Mouse (Mus musculus): Measurements from ENCODE around the gene Nkrf.

Nkrf gene

DNA sequence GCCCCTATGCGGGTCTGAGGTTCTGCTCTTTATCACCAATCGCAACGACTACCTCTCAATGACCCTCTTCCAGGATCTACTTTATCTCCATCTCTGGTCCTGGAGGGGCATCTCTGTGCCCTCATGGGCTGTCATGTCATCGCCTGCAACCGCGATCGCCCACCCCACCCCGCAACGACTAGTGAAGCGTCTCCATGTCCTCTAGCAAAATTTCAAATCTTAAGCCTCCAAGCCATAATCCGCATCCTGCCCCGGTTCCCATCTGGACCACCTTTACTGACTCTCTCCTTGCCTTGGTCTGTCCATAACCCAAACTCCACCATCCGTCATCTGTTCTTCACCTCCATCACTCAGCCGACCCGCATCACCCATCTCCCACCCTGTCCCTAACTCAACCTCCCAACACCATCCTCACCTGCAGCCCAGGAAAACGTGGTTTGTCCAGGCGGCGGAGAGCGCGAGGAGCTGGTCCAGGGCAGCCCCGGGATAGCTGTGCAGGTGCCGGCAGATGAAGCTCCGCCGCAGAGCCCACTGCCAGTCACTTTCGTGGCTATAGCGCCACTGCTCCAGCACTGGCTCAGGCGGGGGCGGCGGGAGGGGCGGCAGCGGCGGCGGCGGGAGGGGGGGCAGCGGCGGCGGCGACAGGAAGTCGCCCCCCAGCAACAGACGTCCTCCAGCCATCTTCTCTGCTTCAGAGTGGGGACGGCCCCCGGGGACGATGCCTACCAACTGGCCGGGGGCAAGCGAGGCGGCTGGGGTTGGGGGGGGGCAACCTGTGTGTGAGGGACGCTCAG is at the start of gene Nkrf:
Gene Nkrf (minus strand): TSS at position 579 of the 794 bp plus-strand sequence.
- peak; percentile 36 for DNase-seq (ENCODE audit: low read depth)

DNA sequence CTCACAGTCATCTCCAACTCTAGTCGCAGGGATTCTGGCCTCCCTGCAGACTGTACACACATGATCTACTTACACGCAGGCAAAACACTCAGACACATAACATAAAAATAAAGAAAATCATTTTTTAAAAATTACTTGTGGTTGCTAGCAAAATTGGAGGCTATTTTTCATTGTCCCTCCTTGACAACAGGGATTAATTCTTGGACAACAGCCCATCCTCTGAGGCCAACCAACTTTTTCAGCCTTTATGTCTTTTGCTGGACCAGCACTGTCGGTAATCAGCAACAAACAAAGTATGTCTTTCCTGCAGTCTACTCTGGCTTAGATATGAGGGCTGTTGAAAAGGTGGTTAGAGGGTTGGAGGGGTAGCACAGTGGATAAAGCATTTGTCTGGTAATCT is 38.4 kb upstream of the Nkrf start:
- DNase-seq (ENCODE audit: low read depth): no peak

DNA sequence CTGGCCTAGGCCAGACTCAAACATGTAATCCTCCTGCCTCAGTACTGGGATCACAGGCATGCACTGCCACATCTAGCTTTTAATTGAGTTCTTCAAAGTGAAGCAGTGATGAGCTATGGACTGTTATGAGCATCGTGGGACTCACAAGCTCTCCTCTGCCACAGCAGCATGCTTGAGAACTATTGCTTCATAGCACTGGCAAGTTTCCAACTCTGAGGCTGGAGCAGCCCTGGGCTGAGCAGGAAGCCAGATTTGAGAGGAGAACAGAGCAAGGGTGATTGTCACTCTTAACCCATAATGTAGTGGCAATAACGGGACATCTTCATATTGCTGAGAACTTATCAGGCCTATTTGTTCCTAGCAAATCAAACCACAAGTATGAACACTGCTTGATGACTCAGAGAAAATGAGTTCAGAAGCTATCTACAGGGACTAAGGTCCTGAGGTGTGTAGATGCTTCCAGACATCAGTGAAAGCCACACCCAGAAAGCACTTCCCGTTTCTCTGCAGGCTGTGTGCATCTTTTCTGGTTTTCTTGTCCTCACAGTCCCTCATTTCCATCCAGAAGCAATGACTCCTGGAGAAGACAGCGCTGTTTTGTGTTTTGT is 37.2 kb upstream of the Nkrf start:
- DNase-seq (ENCODE audit: low read depth): peak; percentile 88

DNA sequence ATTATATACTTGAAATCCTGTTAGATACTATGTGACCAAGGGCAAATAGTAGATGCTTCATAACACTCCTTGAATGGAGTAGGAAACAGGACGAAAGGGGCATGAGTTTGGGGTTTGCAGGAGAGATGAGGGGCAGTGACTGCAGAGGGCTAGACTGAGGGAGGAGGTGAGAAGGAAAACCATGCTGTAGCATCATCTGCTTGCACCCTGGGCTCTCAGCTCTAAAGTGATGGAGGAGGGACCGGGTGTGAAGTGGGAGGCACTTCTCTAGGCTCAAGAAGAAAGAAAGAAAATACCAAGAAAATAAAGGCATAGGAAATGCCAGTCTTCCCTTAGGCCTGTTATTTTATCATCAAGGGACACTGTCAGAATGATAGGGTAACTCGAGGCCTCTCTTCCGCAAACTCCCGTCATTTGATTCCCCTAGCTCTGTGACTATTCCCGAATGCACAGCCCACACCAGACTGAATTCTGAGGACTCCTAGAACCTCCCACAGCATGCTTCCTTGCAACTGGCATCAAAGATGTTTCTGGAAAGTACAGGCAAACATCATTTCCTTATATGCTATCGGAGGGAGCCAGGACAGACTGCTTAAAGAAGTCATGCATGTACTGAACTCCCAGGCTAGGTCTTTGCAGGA is 32.7 kb upstream of the Nkrf start:
- no peak for DNase-seq (ENCODE audit: low read depth)

DNA sequence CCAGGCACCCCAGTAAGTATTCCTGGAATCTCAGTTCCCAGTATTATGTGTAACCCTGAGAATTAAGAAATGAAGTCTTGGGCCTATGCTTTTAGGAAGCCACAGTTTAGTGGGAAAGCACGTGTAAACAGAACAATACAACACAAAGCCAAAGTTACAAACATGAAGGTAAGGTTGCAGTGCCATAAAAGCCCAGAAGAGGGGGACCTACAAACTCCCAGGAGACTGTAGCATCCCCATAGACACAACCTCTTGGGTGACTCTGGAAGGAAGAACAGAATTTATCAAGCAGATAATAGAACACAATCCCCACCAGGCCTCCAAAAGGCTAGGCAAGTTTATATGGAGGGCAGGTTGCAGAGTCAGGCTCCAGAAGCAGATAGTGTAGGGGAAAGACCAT is 27.9 kb upstream of the Nkrf start:
- peak; percentile 39 for DNase-seq (ENCODE audit: low read depth)

DNA sequence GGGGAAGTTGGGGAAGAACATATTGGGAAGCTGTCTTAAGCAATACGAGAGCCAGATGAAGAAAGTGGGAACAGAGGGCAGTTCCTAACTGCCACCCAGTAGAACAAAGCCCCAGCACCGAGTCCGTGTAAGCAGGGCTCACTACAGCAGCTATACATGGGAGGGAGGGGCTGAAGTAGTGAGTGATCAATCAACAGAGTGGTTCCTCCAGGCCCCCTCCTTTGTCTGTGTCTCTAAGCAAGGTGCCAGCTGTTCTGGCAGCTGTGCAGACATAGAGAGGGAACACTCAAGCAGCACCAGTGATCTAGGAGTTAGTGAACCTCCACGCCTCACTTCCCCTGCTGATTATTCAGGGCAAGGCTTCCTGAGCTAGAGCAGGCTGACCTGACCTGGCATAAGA is 27.0 kb upstream of the Nkrf start:
- no peak for DNase-seq (ENCODE audit: low read depth)

DNA sequence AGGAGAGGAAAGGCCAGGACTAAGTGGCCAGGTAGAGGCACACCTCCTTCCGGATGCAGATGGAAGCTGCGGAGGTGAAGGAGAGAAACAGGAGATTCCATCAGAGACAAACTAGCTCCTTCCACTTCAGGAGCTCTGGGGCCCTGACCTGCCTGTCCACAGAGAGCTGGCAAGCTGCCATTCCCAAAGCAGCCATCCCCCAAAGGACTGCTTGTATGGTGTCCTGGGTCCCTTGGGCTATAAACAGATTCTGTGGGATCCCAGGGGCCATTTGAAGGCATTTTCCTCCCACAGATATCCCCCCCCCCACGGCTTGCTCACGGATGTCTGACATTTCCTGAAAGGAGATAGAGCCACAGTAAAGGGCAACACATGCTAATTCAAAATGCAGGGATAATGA is 26.1 kb upstream of the Nkrf start:
- DNase-seq (ENCODE audit: low read depth): no peak

DNA sequence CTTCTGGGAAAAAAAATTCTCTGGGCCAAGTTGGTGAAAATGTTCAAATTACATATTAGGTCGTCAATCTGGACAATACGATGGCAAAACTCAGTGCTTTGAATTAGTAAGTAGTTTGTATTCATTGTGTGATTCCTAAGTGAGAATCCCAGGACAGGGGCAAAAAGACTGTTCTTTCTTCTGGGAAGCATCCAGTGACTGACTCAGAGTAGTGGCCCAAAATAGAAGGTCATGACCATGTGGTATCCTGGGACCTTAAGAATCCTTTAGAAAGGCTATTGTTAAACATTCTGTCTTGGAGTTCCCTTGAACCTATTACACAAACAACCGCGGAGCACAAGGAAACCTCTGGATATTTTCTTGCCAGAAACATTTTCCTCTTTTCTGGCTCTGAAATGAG is 18.6 kb upstream of the Nkrf start:
- no peak for DNase-seq (ENCODE audit: low read depth)

DNA sequence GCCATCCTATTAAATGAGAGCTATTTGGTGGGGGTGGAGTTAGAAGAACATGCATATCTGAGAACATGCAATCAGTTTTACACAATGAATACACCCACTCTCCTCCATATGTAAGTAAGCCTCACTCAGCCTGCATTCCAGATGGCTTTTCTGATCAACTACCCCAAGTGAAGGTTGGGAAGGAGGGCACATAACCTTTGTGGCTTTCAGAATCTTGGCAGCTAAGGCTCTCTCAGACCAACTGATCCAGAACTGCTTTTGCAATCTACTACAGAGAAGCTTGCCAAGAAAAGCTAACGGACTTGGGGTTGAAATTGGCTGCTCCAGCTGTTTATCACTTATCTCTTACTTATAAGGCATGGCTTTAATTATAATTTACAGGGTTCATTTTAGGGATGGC is 15.1 kb upstream of the Nkrf start:
- DNase-seq (ENCODE audit: low read depth): no peak

DNA sequence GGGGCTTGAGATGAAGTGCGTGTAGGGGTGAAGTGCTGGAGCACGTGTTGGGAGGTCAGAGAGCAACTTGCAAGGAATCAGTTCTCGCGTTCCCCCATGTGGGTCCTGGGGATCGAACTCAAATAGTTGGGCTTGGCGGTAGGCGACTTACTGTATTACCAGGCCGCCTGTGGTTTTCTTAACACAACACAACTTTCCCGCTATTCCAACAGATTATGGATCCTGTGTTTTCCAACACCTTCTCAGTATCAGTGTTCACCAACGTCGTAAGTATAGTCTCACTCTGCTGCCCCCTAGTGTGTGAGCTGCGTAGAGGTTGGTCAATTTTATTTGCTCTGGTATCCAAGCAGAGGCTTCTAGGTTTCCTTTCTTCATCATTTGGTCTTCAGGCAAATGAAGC is 8.6 kb upstream of the Nkrf start:
- peak; percentile 60 for DNase-seq (ENCODE audit: low read depth)

DNA sequence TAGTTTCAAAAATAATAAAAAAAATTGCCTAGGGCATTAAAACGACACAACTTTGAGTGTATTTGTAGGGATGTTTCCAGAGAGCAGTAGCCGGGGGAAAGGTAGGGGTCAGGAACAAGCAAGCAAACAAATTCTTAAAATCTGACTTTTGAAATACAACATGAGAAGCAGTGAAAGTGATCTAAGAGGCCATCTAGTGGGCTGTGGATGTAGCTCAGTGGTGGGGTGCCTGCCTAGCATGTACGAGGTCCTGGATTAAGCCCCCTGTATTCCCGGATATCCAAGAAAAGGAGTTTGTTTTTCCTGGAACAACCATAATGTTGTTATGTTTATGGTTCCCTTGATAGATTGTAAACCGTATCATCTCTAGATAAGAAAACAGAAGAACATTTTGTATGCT is 3.8 kb upstream of the Nkrf start:
- peak; percentile 55 for DNase-seq (ENCODE audit: low read depth)

DNA sequence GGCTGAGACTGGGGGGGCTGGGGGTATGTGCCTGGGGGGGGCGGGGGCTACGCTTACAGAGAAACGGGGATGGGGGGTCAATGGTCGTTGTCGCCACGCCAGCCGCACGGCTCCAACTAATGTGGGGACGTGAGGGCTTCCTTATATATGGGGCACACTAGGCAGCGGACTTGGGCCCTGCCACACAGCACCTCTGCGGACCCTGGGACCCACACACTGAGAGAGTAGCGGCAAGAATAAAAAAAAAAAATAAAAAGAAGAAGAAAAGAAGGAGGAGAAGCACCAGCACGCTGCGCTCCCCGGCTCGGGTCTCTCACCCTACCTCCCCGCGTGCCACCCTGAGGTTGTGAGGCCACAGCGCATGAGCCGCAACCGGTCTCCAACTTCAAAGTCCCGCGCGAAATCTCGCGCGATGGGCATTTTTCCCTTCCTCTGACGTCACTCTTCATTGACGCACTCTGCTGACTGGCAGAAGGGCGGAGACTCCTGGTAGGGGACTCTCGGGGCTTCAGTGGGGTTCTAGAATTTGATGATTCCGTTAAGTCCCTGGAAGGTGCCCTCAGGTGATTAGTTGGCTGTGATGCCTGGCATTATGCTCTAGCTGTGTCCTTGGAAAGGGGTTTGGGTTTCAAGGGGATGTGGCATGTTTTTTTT is 543 bp upstream of the Nkrf start:
- DNase-seq (ENCODE audit: low read depth): peak; percentile 94

DNA sequence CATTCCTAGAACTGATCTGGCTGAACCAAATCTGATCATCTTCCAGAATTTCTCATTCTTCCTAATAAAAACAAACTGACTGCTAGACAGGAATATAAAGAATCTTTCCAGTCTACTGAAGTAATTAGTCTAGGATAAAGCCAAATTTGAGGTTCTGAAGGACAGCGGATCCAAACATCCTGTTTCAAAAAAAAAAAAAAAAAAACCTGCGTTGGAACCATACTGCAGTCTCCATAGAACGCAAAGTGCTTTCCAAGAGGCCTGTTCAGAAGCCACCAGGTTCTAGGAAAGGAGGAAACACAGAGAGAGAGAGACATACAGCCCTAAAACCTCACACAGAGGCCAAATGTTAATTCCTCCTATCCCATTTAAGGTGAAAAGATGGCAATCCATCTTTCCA is 1.0 kb downstream of the Nkrf start:
- DNase-seq (ENCODE audit: low read depth): no peak

DNA sequence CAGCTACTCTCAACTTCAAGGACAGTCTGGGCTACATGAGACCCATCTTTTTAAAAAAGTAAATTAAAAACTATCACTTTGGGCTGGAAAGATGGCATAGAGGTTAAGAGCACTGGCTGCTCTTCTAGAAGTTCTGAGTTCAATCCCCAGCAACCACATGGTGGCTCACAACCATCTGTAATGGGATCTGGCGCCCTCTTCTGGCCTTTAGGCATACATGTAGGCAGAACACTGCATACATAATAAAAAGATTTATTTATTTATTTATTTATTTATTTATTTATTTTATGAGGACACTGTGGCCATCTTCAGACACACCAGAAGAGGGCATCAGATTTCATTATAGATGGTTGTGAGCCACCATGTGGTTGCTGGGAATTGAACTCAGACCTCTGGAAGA is 3.8 kb downstream of the Nkrf start:
- peak; percentile 62 for DNase-seq (ENCODE audit: low read depth)

DNA sequence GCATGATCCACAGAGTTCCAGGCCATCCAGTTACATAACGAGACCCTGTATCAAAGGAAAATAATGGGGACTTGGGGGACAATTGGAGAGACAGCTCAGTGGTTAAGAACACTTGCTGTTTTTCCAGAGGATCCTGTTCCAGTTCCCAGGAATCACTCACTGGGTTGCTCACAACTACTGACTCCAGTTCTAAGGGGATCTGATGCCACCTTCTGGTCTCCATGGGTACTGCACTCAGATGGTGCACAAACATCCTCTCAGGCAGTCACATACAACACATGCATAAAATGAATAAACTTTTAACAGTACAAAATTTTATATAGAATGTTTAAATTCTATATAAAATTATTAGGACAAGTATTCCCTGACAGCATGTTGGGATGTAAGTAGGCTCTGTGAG is 18.0 kb downstream of the Nkrf start:
- DNase-seq (ENCODE audit: low read depth): no peak

DNA sequence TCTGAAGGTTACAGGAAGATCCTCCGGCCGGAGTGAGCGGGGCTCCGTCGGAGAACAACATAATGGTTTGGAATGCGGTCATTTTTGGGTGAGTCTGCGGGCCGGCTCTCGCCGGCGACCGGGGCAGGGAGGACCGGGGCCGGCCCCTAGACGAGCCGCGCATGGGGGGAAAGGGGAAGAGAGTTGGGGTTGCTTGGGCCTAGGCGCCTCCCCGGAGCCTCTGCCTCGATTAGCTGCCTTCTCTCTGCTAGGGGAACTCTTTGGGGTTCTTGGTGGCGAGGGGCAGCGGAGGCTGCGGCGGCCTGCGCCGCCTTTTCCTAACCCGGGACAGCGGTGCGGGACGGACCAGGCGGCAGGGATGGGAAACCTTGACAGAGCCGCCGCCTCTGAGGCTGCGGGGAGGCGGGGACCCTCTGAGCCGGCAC is 28.0 kb downstream of the Nkrf start:
- peak; percentile 15 for DNase-seq (ENCODE audit: low read depth)

DNA sequence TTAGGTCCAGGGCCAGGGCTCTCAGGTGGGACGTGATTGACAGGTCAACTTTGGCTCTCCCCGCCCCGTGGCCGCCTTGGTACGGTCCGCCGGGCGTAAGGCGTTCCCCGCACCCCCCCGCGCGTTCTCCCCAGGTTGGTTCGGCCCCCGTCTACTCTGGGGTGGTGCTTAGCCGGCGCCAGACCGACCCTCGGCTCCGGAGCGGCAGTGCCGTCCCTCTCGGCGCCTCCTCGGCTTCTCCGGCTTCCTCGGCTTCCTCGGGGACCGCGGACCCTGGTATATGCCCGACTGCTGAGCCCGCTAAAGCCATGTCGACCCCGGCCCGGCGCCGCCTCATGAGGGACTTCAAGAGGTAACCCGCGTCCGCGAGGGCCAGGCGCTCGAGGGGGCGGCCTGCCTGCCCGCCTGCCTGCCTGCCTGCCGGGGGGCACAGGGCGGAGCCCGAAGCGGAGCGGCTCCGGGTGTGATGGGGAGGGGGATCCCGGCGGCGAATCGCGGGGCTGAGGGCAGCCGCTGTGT is 28.5 kb downstream of the Nkrf start:
- DNase-seq (ENCODE audit: low read depth): peak; percentile 85

DNA sequence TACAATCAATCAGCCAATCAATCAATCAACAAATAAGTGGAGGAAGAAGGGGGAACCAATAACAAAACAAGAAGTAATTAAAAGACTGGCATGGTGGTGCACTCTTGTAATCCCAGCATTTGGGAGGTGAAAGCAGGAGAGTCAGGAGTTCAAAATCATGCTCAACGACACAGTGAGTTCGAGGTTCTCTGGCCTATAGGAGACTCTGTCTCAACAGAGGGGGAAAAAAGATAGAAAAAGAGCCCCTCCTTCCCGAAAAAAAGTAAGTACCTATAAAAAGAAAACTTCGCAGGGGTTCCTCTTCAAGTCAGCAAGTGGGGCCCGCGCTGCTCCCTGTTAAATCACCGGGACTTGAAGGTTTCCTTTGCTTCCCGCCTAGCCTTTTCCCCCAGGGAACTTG is 28.9 kb downstream of the Nkrf start, which contains the start of the genes Ube2a and C330007P06Rik:
Gene Ube2a (plus strand): TSS at position 136 of the 400 bp plus-strand sequence.
Gene C330007P06Rik (minus strand): TSS at position 347 of the 400 bp plus-strand sequence.
- no peak for DNase-seq (ENCODE audit: low read depth)

DNA sequence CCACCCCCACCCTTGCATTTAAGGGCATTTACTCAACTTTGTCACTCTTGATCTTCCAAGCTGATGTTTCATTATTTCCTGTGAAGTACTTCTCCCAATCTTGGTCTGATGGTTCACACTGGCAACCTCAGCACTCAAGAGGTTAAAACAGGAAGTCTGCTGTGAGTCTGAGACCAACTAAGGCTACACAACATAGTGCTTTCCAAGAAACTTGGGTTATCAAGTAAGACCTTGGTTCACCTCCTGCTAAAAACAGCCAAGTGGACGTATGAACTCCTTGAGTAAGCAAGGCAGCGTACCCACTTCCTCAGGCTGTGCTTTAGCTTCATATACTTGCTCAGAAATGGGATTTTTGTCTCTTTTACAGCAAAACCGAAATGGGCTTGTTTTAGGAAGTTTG is 32.3 kb downstream of the Nkrf start:
- DNase-seq (ENCODE audit: low read depth): peak; percentile 86

DNA sequence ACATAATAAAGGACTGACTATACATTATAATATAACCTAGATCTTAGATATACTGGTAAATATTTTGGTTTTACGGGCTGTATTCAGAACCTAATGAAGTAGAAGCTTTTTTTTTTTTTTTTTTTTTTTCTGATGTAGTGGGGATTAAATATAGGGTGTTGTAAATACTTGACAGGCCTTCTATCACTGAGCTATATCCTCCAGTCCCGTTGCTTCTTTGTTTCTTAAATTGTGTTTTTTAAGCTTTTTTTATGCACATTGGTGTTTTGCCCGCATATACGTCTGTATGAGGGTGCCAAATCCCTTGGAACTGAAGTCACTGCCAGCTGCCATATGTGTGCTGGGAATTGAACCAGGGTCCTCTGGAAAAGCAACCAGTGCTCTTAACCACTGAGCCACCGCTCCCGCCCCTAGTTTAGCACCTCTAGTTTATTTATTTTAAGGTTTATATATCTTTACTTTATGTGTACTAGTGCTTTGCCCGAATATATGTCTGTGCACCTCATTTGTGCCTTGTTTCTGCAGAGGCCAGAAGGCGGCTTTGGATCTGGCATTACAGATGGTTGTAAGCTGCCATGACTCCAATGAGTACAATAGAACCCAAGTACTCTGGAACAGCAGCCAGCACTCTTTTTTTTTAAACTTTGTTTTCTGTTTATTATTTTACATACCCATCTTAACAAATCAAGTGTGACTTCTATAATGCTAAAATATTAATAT is 37.9 kb downstream of the Nkrf start:
- DNase-seq (ENCODE audit: low read depth): peak; percentile 17

DNA sequence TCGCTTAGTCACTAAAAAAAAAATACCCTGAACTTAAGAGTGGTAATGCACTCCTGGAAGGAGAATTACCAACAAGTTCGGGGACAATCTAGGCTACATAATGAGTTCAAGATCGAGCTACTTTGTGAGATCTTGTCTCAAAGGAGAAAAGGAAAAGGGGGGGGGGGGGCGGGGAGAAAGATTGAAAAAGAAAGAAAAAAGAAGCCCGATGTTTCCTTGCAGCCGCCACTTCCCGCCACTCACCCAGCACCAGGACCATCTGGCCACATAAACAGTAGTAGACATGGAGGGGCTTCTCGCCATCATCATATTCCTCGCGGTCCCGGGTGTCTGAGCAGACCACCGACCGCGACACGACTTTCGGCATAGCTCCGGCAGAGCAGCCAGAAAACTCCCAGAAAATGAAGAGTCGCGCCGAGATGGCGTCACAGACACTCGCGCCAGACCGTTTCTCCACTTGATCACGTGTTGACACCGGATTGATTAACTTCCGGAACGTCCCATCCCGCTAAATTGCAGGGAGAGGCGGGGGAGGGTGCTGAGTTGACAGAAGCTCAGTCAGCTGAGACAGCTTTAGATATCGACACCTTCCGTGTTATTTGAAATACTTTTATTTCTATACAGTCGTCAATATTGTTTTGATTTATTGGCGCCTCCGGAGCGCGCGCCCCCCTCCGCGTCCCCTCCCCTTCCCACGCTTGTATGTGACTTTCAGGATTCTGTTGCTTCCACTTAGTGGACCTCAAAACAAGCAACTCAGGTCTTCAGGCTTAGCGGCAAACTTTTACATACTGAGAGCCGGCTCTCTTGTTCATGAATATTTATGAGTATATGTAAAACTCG is 38.7 kb downstream of the Nkrf start:
- DNase-seq (ENCODE audit: low read depth): peak; percentile 91

All from 416B (cell line).